ENCODE assay signal across 14 mouse cellular contexts in the genomic region with DNA sequence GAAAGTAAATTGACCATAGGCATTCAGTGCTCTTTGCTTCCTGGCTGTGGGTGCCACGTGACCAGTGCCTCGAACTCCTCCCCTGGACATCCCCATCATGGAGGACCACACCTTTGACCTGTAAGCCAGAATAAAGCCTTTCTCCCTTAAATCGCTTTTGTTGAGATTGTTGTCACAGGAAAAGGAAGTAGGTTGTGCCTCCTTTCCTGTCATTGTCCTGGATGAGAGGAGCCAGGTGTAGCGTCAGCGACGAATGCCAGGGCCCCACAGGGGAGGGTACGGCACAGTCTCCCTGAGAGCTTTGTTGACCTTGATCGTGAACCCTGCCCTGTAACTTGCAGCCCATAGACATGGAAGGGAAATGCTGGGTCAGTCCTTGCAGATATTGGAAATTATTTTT.
A peak's percentile ranks its signal among the peaks of the same experiment; 100 is the strongest.
DNase-seq lines count a peak whose midpoint lies in the region; ATAC-seq and TF ChIP-seq lines count a peak whose summit lies in the region.
"Had no signal": no experiment of that assay in that cellular context is flagged by ENCODE, and none has a peak within 500 bp of the region (broad histone marks: within the 10 kb centered on the region; RNA-seq: fewer than 3 reads in every experiment).

No protein-coding gene starts in this region.

- TF ChIP-seq CTCF in gastrocnemius, adult 2 months (IDR thresholded peaks at IDR 0.05): no peak
- TF ChIP-seq CTCF in C2C12 (IDR thresholded peaks at IDR 0.05; ENCODE audit: control insufficient read depth, insufficient read depth, insufficient read length): no peak
- no peak for TF ChIP-seq CTCF in heart, adult 2 months (IDR thresholded peaks at IDR 0.05)
- TF ChIP-seq CTCF in kidney, adult 2 months (conservative IDR thresholded peaks at IDR 0.05; ENCODE audit: insufficient read depth, insufficient read length, low read depth, low read length): no peak

- intact Hi-C loops in gastrocnemius, adult 2 months (cut with DNase I): no loop called here
- intact Hi-C loops in heart, adult 2 months (cut with DNase I): no loop called here

- no peak overlapping the region for H3K4me3 ChIP-seq in gastrocnemius, adult 2 months
- H3K4me3 ChIP-seq in C2C12 (ENCODE audit: insufficient read depth, poor library complexity, severe bottlenecking): no peak overlapping the region
- no peak overlapping the region for H3K4me3 ChIP-seq in heart, adult 2 months
- no peak overlapping the region for H3K4me3 ChIP-seq in kidney, adult 2 months (ENCODE audit: insufficient read depth, low read depth, low read length)
- no peak overlapping the region for H3K4me3 ChIP-seq in hindbrain, embryonic 13.5 days
- no peak overlapping the region for H3K4me3 ChIP-seq in midbrain, embryonic 11.5 days (ENCODE audit: low read depth, low read length)
- H3K4me3 ChIP-seq: hindbrain, embryonic 15.5 days; liver, embryonic 15.5 days had no signal

- no peaks in the 10 kb centered on the region for H3K79me2 ChIP-seq in C2C12 (ENCODE audit: control insufficient read depth, insufficient read depth)
- H3K79me2 ChIP-seq in heart, adult 2 months (replicated peaks; ENCODE audit: control insufficient read depth, insufficient read depth, low read length): no peaks in the 10 kb centered on the region

- no peaks in the 10 kb centered on the region for H3K79me3 ChIP-seq in C2C12 (ENCODE audit: low read depth)

- WGBS in heart, adult 2 months: 53% methylated on average over 8 of the region's 8 CpGs
- WGBS in kidney, adult 2 months: 73% methylated on average over 8 of the region's 8 CpGs
- 85% methylated on average over 8 of the region's 8 CpGs for WGBS in hindbrain, embryonic 13.5 days
- 91% methylated on average over 8 of the region's 8 CpGs for WGBS in midbrain, embryonic 11.5 days

- no peaks in the 10 kb centered on the region for H3K9me3 ChIP-seq in hindbrain, embryonic 13.5 days
- no peaks in the 10 kb centered on the region for H3K9me3 ChIP-seq in midbrain, embryonic 11.5 days (ENCODE audit: control insufficient read depth, low read length)
- H3K9me3 ChIP-seq: hindbrain, embryonic 15.5 days; liver, embryonic 15.5 days had no signal

- no peak for TF ChIP-seq POLR2A in heart, adult 2 months (IDR thresholded peaks at IDR 0.05; ENCODE audit: insufficient read depth, low read depth, low read length)
- TF ChIP-seq POLR2A in kidney, adult 2 months (IDR thresholded peaks at IDR 0.05; ENCODE audit: low read depth, low read length): no peak

- H3K4me1 ChIP-seq in heart, adult 2 months (ENCODE audit: control insufficient read depth, insufficient read depth, low read length): peaks cover 24% of the 10 kb centered on the region
- peaks cover 7% of the 10 kb centered on the region for H3K4me1 ChIP-seq in kidney, adult 2 months (ENCODE audit: control insufficient read depth, insufficient read depth, low read length)
- H3K4me1 ChIP-seq in hindbrain, embryonic 13.5 days (replicated peaks): peaks cover 7% of the 10 kb centered on the region
- H3K4me1 ChIP-seq in midbrain, embryonic 11.5 days (ENCODE audit: control insufficient read depth, insufficient read depth, low read length): peaks cover 3% of the 10 kb centered on the region; the same call in 1 of the 2 replicates

- DNase-seq in gastrocnemius, adult 2 months: peak; percentile 44
- no peak for DNase-seq in gastrocnemius, postnatal 4 days (ENCODE audit: low spot score in 2 of 2)
- peak; percentile 43 to 68 for DNase-seq in heart, adult 2 months
- peak; percentile 73 for DNase-seq in kidney, adult 2 months
- no peak for DNase-seq in urinary bladder, postnatal 25 days (ENCODE audit: low spot score)
- DNase-seq in midbrain, embryonic 11.5 days (ENCODE audit: low spot score, missing footprints): no peak
- DNase-seq: B cell, adult 2 months; cerebellum, adult 11-12 months; left cerebral cortex, postnatal 4 days; thymus, adult 18-20 months had no signal

- no peaks in the 10 kb centered on the region for H3K27me3 ChIP-seq in C2C12 (ENCODE audit: control insufficient read depth, insufficient read depth, insufficient read length)
- no peaks in the 10 kb centered on the region for H3K27me3 ChIP-seq in heart, adult 2 months (ENCODE audit: control insufficient read depth, insufficient read depth, low read length)
- H3K27me3 ChIP-seq in kidney, adult 2 months (replicated peaks; ENCODE audit: control insufficient read depth, insufficient read depth, low read length): no peaks in the 10 kb centered on the region
- no peaks in the 10 kb centered on the region for H3K27me3 ChIP-seq in hindbrain, embryonic 13.5 days
- H3K27me3 ChIP-seq in midbrain, embryonic 11.5 days (ENCODE audit: control insufficient read depth, insufficient read depth, low read length): no peaks in the 10 kb centered on the region
- H3K27me3 ChIP-seq: hindbrain, embryonic 15.5 days; liver, embryonic 15.5 days had no signal

- H3K36me3 ChIP-seq in C2C12 (ENCODE audit: control insufficient read depth, insufficient read depth): no peaks in the 10 kb centered on the region
- H3K36me3 ChIP-seq in heart, adult 2 months (ENCODE audit: control insufficient read depth, insufficient read depth, low read length): no peaks in the 10 kb centered on the region
- H3K36me3 ChIP-seq in kidney, adult 2 months (ENCODE audit: control insufficient read depth, insufficient read depth, low read length): no peaks in the 10 kb centered on the region
- no peaks in the 10 kb centered on the region for H3K36me3 ChIP-seq in hindbrain, embryonic 13.5 days
- H3K36me3 ChIP-seq in midbrain, embryonic 11.5 days (ENCODE audit: control insufficient read depth, insufficient read depth, low read length): no peaks in the 10 kb centered on the region
- H3K36me3 ChIP-seq: hindbrain, embryonic 15.5 days; liver, embryonic 15.5 days had no signal

- peak; percentile 92 for TF ChIP-seq EP300 in heart, adult 2 months (IDR thresholded peaks at IDR 0.05; ENCODE audit: insufficient read depth, low read depth, low read length)

- H3ac ChIP-seq in C2C12 (ENCODE audit: control insufficient read depth, insufficient read length, low read depth): no peak overlapping the region

- ATAC-seq in hindbrain, embryonic 13.5 days (ENCODE audit: low FRiP score): no peak
- no peak for ATAC-seq in midbrain, embryonic 11.5 days (ENCODE audit: low FRiP score)

- no peak overlapping the region for H3K9ac ChIP-seq in heart, adult 2 months (ENCODE audit: low read depth, low read length)
- no peak overlapping the region for H3K9ac ChIP-seq in hindbrain, embryonic 13.5 days
- H3K9ac ChIP-seq in midbrain, embryonic 11.5 days (ENCODE audit: low read length): no peak overlapping the region
- H3K9ac ChIP-seq: hindbrain, embryonic 15.5 days; liver, embryonic 15.5 days had no signal

- no peak overlapping the region for H3K4me2 ChIP-seq in hindbrain, embryonic 13.5 days
- H3K4me2 ChIP-seq in midbrain, embryonic 11.5 days: no peak overlapping the region
- H3K4me2 ChIP-seq: hindbrain, embryonic 15.5 days; liver, embryonic 15.5 days had no signal

- H3K27ac ChIP-seq in gastrocnemius, adult 2 months: peak overlapping the region; percentile 68
- H3K27ac ChIP-seq in heart, adult 2 months: peak overlapping the region; percentile 68
- no peak overlapping the region for H3K27ac ChIP-seq in kidney, adult 2 months (ENCODE audit: insufficient read depth, low read depth, low read length)
- no peak overlapping the region for H3K27ac ChIP-seq in hindbrain, embryonic 13.5 days
- H3K27ac ChIP-seq in midbrain, embryonic 11.5 days (ENCODE audit: low read depth, low read length): no peak overlapping the region
- H3K27ac ChIP-seq: hindbrain, embryonic 15.5 days; liver, embryonic 15.5 days had no signal

TF ChIP-seq in C2C12, 6 proteins besides CTCF, POLR2A, EP300 and RAD21:
- TF ChIP-seq FOSL1 (IDR thresholded peaks at IDR 0.05; ENCODE audit: insufficient read depth, low read length, poor library complexity, severe bottlenecking) (no peak), USF1 (IDR thresholded peaks at IDR 0.05; ENCODE audit: low read depth) (peak; percentile 31), MAX (IDR thresholded peaks at IDR 0.05) (no peak)

Comparison
In these comparisons a context has a peak if more than half of its experiments do, and no peak if none do; other contexts are left out.
1. DNase-seq: peak in gastrocnemius, adult 2 months (single experiment), heart, adult 2 months (2 of 2) and kidney, adult 2 months (single experiment); none in gastrocnemius, postnatal 4 days (0 of 2), urinary bladder, postnatal 25 days (single experiment) and midbrain, embryonic 11.5 days (single experiment).
2. H3K27ac ChIP-seq: peak in gastrocnemius, adult 2 months (single experiment) and heart, adult 2 months (single experiment); none in kidney, adult 2 months (single experiment), hindbrain, embryonic 13.5 days (single experiment) and midbrain, embryonic 11.5 days (single experiment).